Mouse (Mus musculus) G1E (cell line): ENCODE measurements at regions not wholly inside any gene's neighbourhood (a gene's known extent, or its start where the extent isn't known, plus 50 kb on each side); places are given as distances from the start of the nearest gene placed in this dataset.

Experiments
- CTCF ChIP-seq: IDR thresholded peaks from 2 replicates; pipeline ENCODE4 v1.5.1; 2012; ENCODE audit warnings: low read depth, low read length, inconsistent platforms, mixed read lengths
- GATA1 ChIP-seq: IDR thresholded peaks from 2 replicates; pipeline ENCODE4 v1.6.1; 2012; ENCODE audit warnings: borderline replicate concordance, low read length, inconsistent platforms, mixed read lengths
- POLR2AphosphoS5 ChIP-seq: IDR thresholded peaks from 2 replicates; pipeline ENCODE4 v1.6.1; 2012; ENCODE audit warnings: low read depth, low read length, inconsistent platforms; ENCODE audit not compliant: insufficient replicate concordance
- TAL1 ChIP-seq: conservative IDR thresholded peaks from 2 replicates; pipeline ENCODE4 v1.6.1; 2012; ENCODE audit warnings: low read depth, low read length, inconsistent platforms, mixed read lengths

DNA sequence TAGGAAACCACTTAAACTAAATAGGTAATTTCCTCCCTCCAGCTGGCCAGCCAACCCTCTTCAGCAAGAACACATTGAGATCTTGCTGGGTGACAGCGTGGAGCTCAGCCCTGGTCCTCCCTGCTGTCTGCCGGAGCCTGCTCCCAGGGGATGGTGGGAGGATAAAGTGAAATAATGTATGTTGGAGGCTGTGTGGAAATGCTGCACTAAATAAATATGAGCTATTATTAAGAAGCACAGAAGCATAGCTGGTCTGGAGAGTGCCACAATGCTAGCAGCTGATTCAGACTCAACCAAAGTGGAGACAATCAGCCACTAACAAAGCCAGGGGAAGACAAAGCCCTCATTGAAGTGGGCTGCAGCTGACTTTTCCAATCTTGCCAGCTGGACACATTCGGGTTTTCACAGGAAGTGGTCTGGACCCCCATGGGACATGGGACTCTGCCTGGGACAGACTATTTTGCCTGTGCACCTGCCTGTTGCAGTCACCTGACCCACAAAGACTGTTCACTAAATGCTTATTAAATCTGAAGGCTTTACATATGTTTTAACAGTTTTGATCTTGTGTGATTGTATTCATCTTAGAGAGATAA is 248.3 kb downstream of the Emp1 start:
- TF ChIP-seq GATA1: no peak
- no peak for TF ChIP-seq CTCF
- TF ChIP-seq TAL1: no peak
- TF ChIP-seq POLR2AphosphoS5: no peak
